Mouse (Mus musculus): ENCODE measurements around the gene Calr.

DNA sequence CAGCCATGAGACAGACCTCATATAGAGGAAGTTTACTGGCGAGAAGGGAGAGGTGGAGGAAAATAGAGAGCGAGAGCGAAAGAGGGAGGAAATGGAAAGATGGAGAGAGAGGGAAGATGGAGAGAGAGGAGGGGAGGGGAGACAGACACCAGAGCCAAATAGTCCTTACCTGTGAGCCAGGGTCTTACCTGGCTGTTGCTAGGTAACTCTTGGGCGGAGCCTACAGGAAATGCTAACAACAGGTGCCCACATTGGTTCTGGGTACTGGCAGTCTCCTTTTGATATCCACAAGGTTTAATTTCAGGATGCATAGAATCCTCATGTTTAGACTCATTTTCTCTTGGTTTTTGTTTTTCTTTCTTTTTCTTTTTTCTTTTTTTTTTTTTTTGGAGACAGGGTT is 26.3 kb upstream of the Calr start:
- TF ChIP-seq POLR2A (IDR thresholded peaks at IDR 0.05; ENCODE audit: borderline replicate concordance, extremely low read depth, insufficient read depth, insufficient read length, poor library complexity, severe bottlenecking) (no peak), CTCF (IDR thresholded peaks at IDR 0.05; ENCODE audit: borderline replicate concordance, extremely low read depth, insufficient read depth, insufficient read length) (no peak)

Data from brain, embryonic 14.5 days (tissue).